Comparison of ENCODE assay signal across 17 mouse cellular contexts in the genomic region with DNA sequence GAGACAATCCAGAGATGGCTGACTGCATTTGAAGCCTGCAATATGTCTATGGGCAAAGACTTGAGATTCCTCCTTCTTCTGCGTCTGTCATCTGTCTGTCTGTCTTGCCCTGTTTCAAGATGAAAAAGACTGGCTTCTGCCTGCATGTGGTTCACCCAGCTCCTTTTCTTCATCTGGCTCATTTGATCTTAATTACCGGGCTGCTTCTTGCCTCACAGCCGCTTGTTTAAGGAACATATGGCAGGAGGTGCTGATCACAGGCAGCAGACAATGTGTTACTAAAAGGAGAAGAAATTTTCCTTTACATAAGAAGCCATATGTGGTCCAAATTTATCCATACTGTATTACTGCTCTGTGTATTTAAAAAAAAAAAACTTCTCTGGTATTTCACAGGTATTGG.
DNase-seq lines count a peak whose midpoint lies in the region; ATAC-seq lines count a peak whose summit lies in the region.
"Had no signal": no experiment of that assay in that cellular context is flagged by ENCODE, and none has a peak within 500 bp of the region (broad histone marks: within the 10 kb centered on the region; RNA-seq: fewer than 3 reads in every experiment).

No protein-coding gene starts in this region.

- H3K9ac ChIP-seq in limb, embryonic 11.5 days (ENCODE audit: low read length), result no peak overlapping the region
- H3K9ac ChIP-seq in hindbrain, embryonic 14.5 days, result no peak overlapping the region
- H3K9ac ChIP-seq: embryonic facial prominence, embryonic 15.5 days; heart, embryonic 12.5 days; midbrain, embryonic 15.5 days; neural tube, embryonic 12.5 days; stomach, embryonic 15.5 days had no signal

- H3K4me2 ChIP-seq in limb, embryonic 11.5 days (ENCODE audit: low read depth, severe bottlenecking), result no peak overlapping the region
- H3K4me2 ChIP-seq in hindbrain, embryonic 14.5 days (replicated peaks), result no peak overlapping the region
- H3K4me2 ChIP-seq: embryonic facial prominence, embryonic 15.5 days; heart, embryonic 12.5 days; midbrain, embryonic 15.5 days; neural tube, embryonic 12.5 days; stomach, embryonic 15.5 days had no signal

- no peak for ATAC-seq in limb, embryonic 11.5 days (ENCODE audit: insufficient number of reproducible peaks, low FRiP score, low TSS enrichment, low read depth)
- peak; percentile 94 for ATAC-seq in frontal cortex, adult (ENCODE audit: low TSS enrichment)
- ATAC-seq in hindbrain, embryonic 14.5 days (ENCODE audit: low FRiP score), result no peak
- ATAC-seq: CD4-positive, CD25-positive, alpha-beta regulatory T cell, adult 4 months; intestine, postnatal 0 days; midbrain, embryonic 15.5 days had no signal

- WGBS in limb, embryonic 11.5 days, result 5% methylated on average over 3 of the region's 3 CpGs
- WGBS in limb, embryonic 10.5 days, result 12% methylated on average over 3 of the region's 3 CpGs
- 66% methylated on average over 3 of the region's 3 CpGs for WGBS in hindbrain, embryonic 14.5 days

- DNase-seq in limb, embryonic 11.5 days (ENCODE audit: low spot score), result peak; percentile 23
- no peak for DNase-seq in limb, embryonic 10.5 days (ENCODE audit: low spot score)
- peak; percentile 15 to 50 for DNase-seq in left cerebral cortex, adult 18-20 months (ENCODE audit: low spot score in 2 of 2)
- DNase-seq in telencephalon, adult 2 months (ENCODE audit: low read depth, low spot score), result peak; percentile 87
- no peak for DNase-seq in hindbrain, embryonic 14.5 days (ENCODE audit: low spot score)
- DNase-seq in spleen, adult 18-20 months, result no peak
- DNase-seq: gastrocnemius, postnatal 10 days; thymus, postnatal 36 days had no signal

- H3K27ac ChIP-seq in limb, embryonic 11.5 days (replicated peaks; ENCODE audit: low read depth, low read length), result no peak overlapping the region
- no peak overlapping the region for H3K27ac ChIP-seq in limb, embryonic 10.5 days
- H3K27ac ChIP-seq in hindbrain, embryonic 14.5 days, result no peak overlapping the region
- H3K27ac ChIP-seq: embryonic facial prominence, embryonic 15.5 days; macrophage; midbrain, embryonic 15.5 days; neural tube, embryonic 12.5 days; stomach, embryonic 15.5 days had no signal

- no peaks in the 10 kb centered on the region for H3K36me3 ChIP-seq in limb, embryonic 11.5 days (ENCODE audit: control insufficient read depth, insufficient read depth, low read length)
- H3K36me3 ChIP-seq in limb, embryonic 10.5 days, result no peaks in the 10 kb centered on the region
- H3K36me3 ChIP-seq in hindbrain, embryonic 14.5 days (replicated peaks; ENCODE audit: control insufficient read depth, insufficient read depth), result no peaks in the 10 kb centered on the region
- H3K36me3 ChIP-seq: embryonic facial prominence, embryonic 15.5 days; heart, embryonic 12.5 days; midbrain, embryonic 15.5 days; neural tube, embryonic 12.5 days; stomach, embryonic 15.5 days had no signal

- H3K4me1 ChIP-seq in limb, embryonic 11.5 days (ENCODE audit: control insufficient read depth, insufficient read depth, low read length), result 0 out of 2 replicates have a peak, but pooled peaks cover 2% of the 10 kb centered on the region
- H3K4me1 ChIP-seq in limb, embryonic 10.5 days, result peaks cover 14% of the 10 kb centered on the region
- H3K4me1 ChIP-seq in hindbrain, embryonic 14.5 days (replicated peaks; ENCODE audit: control insufficient read depth, insufficient read depth, low read length), result no peaks in the 10 kb centered on the region
- H3K4me1 ChIP-seq: embryonic facial prominence, embryonic 15.5 days; midbrain, embryonic 15.5 days; neural tube, embryonic 12.5 days; stomach, embryonic 15.5 days had no signal

- H3K4me3 ChIP-seq in limb, embryonic 11.5 days (ENCODE audit: low read depth, low read length), result no peak overlapping the region
- H3K4me3 ChIP-seq in limb, embryonic 10.5 days, result no peak overlapping the region
- no peak overlapping the region for H3K4me3 ChIP-seq in hindbrain, embryonic 14.5 days (replicated peaks; ENCODE audit: low read length)
- H3K4me3 ChIP-seq: embryonic facial prominence, embryonic 15.5 days; heart, embryonic 12.5 days; midbrain, embryonic 15.5 days; neural tube, embryonic 12.5 days; stomach, embryonic 15.5 days had no signal

- no peaks in the 10 kb centered on the region for H3K9me3 ChIP-seq in limb, embryonic 11.5 days (ENCODE audit: control insufficient read depth, low read length)
- no peaks in the 10 kb centered on the region for H3K9me3 ChIP-seq in limb, embryonic 10.5 days (replicated peaks)
- H3K9me3 ChIP-seq in hindbrain, embryonic 14.5 days (ENCODE audit: control insufficient read depth, low read length), result no peaks in the 10 kb centered on the region
- H3K9me3 ChIP-seq: embryonic facial prominence, embryonic 15.5 days; midbrain, embryonic 15.5 days; neural tube, embryonic 12.5 days; stomach, embryonic 15.5 days had no signal

- no peaks in the 10 kb centered on the region for H3K27me3 ChIP-seq in limb, embryonic 11.5 days (ENCODE audit: control insufficient read depth, insufficient read depth, low read length)
- H3K27me3 ChIP-seq in limb, embryonic 10.5 days (ENCODE audit: low read depth, poor library complexity, severe bottlenecking), result no peaks in the 10 kb centered on the region
- H3K27me3 ChIP-seq in hindbrain, embryonic 14.5 days (ENCODE audit: control insufficient read depth, insufficient read depth, low read length), result no peaks in the 10 kb centered on the region
- H3K27me3 ChIP-seq: embryonic facial prominence, embryonic 15.5 days; heart, embryonic 12.5 days; midbrain, embryonic 15.5 days; neural tube, embryonic 12.5 days; stomach, embryonic 15.5 days had no signal

Comparison
In these comparisons a context has a peak if more than half of its experiments do, and no peak if none do; other contexts are left out.
1. DNase-seq: peak in limb, embryonic 11.5 days (single experiment), left cerebral cortex, adult 18-20 months (2 of 2) and telencephalon, adult 2 months (single experiment); none in limb, embryonic 10.5 days (single experiment), hindbrain, embryonic 14.5 days (single experiment) and spleen, adult 18-20 months (0 of 2).